In genomic region chr3:32705647-32706348, GRCm38 (mm10) we compare ENCODE assay signal across 8 mouse cellular contexts. TPM values are rescaled to one million over a fixed set of nuclear protein-coding genes. Genes with fewer than 3 reads are reported as not detected.
DNase-seq lines count a peak whose midpoint lies in the region; ATAC-seq lines count a peak whose summit lies in the region.
"Not testable (repeated sequence)": the region's sequence is repeated elsewhere in the genome, so short reads cannot be mapped to it uniquely, and the experiment has no call there.

Gene Actl6a, plus strand, starts transcription at chr3:32706298.

- DNase-seq in adrenal gland, postnatal 14 days; forebrain, embryonic 10.5 days (ENCODE audit: extremely low spot score, low spot score); heart, adult 18-20 months; layer of hippocampus, postnatal 14 days (ENCODE audit: low spot score in 2 of 2); liver, embryonic 13.5 days; urinary bladder, adult 2 months (ENCODE audit: low spot score): not testable (repeated sequence)

- not testable (repeated sequence) for H3K27me3 ChIP-seq in forebrain, embryonic 10.5 days (ENCODE audit: poor library complexity, severe bottlenecking); hindbrain, embryonic 13.5 days; liver, embryonic 13.5 days; midbrain, embryonic 15.5 days (replicated peaks)

- not testable (repeated sequence) for ATAC-seq in hindbrain, embryonic 13.5 days (ENCODE audit: low FRiP score); liver, embryonic 13.5 days (ENCODE audit: low read depth); midbrain, embryonic 15.5 days (replicated peaks)

- not testable (repeated sequence) for H3K36me3 ChIP-seq in forebrain, embryonic 10.5 days (replicated peaks); hindbrain, embryonic 13.5 days; liver, embryonic 13.5 days; midbrain, embryonic 15.5 days (replicated peaks)

- not testable (repeated sequence) for H3K4me3 ChIP-seq in forebrain, embryonic 10.5 days; hindbrain, embryonic 13.5 days; liver, embryonic 13.5 days (replicated peaks); midbrain, embryonic 15.5 days

- H3K9me3 ChIP-seq in forebrain, embryonic 10.5 days; hindbrain, embryonic 13.5 days; liver, embryonic 13.5 days (replicated peaks); midbrain, embryonic 15.5 days: not testable (repeated sequence)

- WGBS in forebrain, embryonic 10.5 days: 82% methylated on average over 9 of the region's 9 CpGs
- WGBS in hindbrain, embryonic 13.5 days: 86% methylated on average over 9 of the region's 9 CpGs
- WGBS in liver, embryonic 13.5 days (ENCODE audit: insufficient replicate concordance): 68% methylated on average over 9 of the region's 9 CpGs
- 79% methylated on average over 9 of the region's 9 CpGs for WGBS in midbrain, embryonic 15.5 days

- not testable (repeated sequence) for H3K9ac ChIP-seq in hindbrain, embryonic 13.5 days; liver, embryonic 13.5 days; midbrain, embryonic 15.5 days

- peaks cover 16% of the 10 kb centered on the region for H3K4me1 ChIP-seq in forebrain, embryonic 10.5 days
- peaks cover 12% of the 10 kb centered on the region for H3K4me1 ChIP-seq in hindbrain, embryonic 13.5 days (replicated peaks)
- H3K4me1 ChIP-seq in liver, embryonic 13.5 days (replicated peaks): peaks cover 25% of the 10 kb centered on the region
- H3K4me1 ChIP-seq in midbrain, embryonic 15.5 days: not testable (repeated sequence)

- not testable (repeated sequence) for H3K4me2 ChIP-seq in hindbrain, embryonic 13.5 days; liver, embryonic 13.5 days; midbrain, embryonic 15.5 days

- H3K27ac ChIP-seq in forebrain, embryonic 10.5 days; hindbrain, embryonic 13.5 days; liver, embryonic 13.5 days; midbrain, embryonic 15.5 days: not testable (repeated sequence)

RNA-seq across cellular contexts. Expression of gene Actl6a, which starts in this region (rescaled TPM):
- total RNA-seq in adrenal gland, postnatal 14 days (2021): 44.5 and 45.2 TPM in 2 replicates
- polyA plus RNA-seq in forebrain, embryonic 10.5 days (2016; fragmentation: Nextera tagmentation; extraction: Ambion mirVana): 286 and 289 TPM in 2 replicates
- 10 to 100 TPM; 20.8 to 24.0 TPM for total RNA-seq in heart, adult 18-20 months (2021)
- 104 and 105 TPM in 2 replicates for polyA plus RNA-seq in hindbrain, embryonic 13.5 days (2015; fragmentation: Nextera tagmentation; extraction: Ambion mirVana)
- 10 to 100 TPM; 18.8 to 19.9 TPM for total RNA-seq in layer of hippocampus, postnatal 14 days (2021)
- polyA plus RNA-seq in liver, embryonic 13.5 days (2015; fragmentation: Nextera tagmentation; extraction: Ambion mirVana): 113 and 127 TPM in 2 replicates
- polyA plus RNA-seq in midbrain, embryonic 15.5 days (2015; fragmentation: Nextera tagmentation; extraction: Ambion mirVana): 67.7 and 75.9 TPM in 2 replicates
- polyA plus RNA-seq in urinary bladder, adult 2 months (2012; rRNA removed): 28.2 and 31.9 TPM in 2 replicates
